Mouse (Mus musculus) limb, embryonic 15.5 days (tissue): ENCODE data around the gene Cldn19. TPM values are rescaled to one million over a fixed set of nuclear protein-coding genes. Genes with fewer than 3 reads are reported as not detected.

ENCODE experiments used
- polyA plus RNA-seq: library from polyadenylated mRNA; unstranded; fragments of >200 nt; fragmentation: Nextera tagmentation; extraction: Ambion mirVana; gene quantifications from 2 replicates; pipeline ENCODE4 v1.2.1, GENCODE M21; 2015

Cldn19 gene
- polyA plus RNA-seq, 1 experiment from 2014 or later, result 0.05 TPM

Other genes starting within 250 kb of the Cldn19 start
- 179 and 208 TPM in 2 replicates for gene Slc2a1, start 146.7 kb upstream of the Cldn19 start, polyA plus RNA-seq
- 7.0 and 7.7 TPM in 2 replicates for gene Zfp691, start 81.2 kb upstream of the Cldn19 start, polyA plus RNA-seq
- 1.3 and 3.4 TPM in 2 replicates for gene Ermap, start 65.4 kb upstream of the Cldn19 start, polyA plus RNA-seq
- gene Svbp, start 60.1 kb upstream of the Cldn19 start, polyA plus RNA-seq, result 190 and 212 TPM in 2 replicates
- not detected in 2 replicates for gene Tmem269, start 37.2 kb upstream of the Cldn19 start, polyA plus RNA-seq
- gene AU022252, start 22.7 kb upstream of the Cldn19 start, polyA plus RNA-seq, result 35.3 and 35.4 TPM in 2 replicates
- 83.6 and 86.7 TPM in 2 replicates for gene P3h1, start 22.5 kb upstream of the Cldn19 start, polyA plus RNA-seq
- gene Ybx1, start 39.2 kb downstream of the Cldn19 start, polyA plus RNA-seq, result 488 and 527 TPM in 2 replicates
- gene Ppih, start 65.1 kb downstream of the Cldn19 start, polyA plus RNA-seq, result 72.6 and 74.8 TPM in 2 replicates
- gene Ccdc30, start 160.1 kb downstream of the Cldn19 start, polyA plus RNA-seq, result 3.1 and 5.8 TPM in 2 replicates
- 26.6 and 29.2 TPM in 2 replicates for gene Ppcs, start 167.0 kb downstream of the Cldn19 start, polyA plus RNA-seq
- 0.10 and 0.27 TPM in 2 replicates for gene Zmynd12, start 167.4 kb downstream of the Cldn19 start, polyA plus RNA-seq
- 0.42 and 0.56 TPM in 2 replicates for gene Rimkla, start 237.2 kb downstream of the Cldn19 start, polyA plus RNA-seq